Mouse (Mus musculus) heart, embryonic 13.5 days (tissue): Measurements from ENCODE around the gene Adap2. TPM values are rescaled to one million over a fixed set of nuclear protein-coding genes. Genes with fewer than 3 reads are reported as not detected.
"Not testable (repeated sequence)": the region's sequence is repeated elsewhere in the genome, so short reads cannot be mapped to it uniquely, and the experiment has no call there.

Source experiments
- ATAC-seq: fragments of 200-750 bp; cut with Nextera tagmentation; 2 replicates; pipeline ENCODE4 v1.8.0; 2017; ENCODE audit warnings: moderate TSS enrichment; ENCODE audit not compliant: insufficient number of reproducible peaks, low FRiP score, low TSS enrichment; ENCODE audit errors: extremely low read depth
- H3K27ac ChIP-seq: fragments of 300-500 bp; sonication (generic); replicated peaks from 2 replicates; pipeline ENCODE4 v1.5.1; 2015; ENCODE audit warnings: moderate library complexity, mild to moderate bottlenecking, inconsistent platforms
- H3K27me3 ChIP-seq: fragments of 300-500 bp; sonication (generic); replicated peaks from 2 replicates; pipeline ENCODE4 v1.6.1; 2015; ENCODE audit warnings: mild to moderate bottlenecking, inconsistent platforms
- H3K36me3 ChIP-seq: fragments of 300-500 bp; sonication (generic); 2 replicates; pipeline ENCODE4 v1.6.1; 2015; ENCODE audit warnings: mild to moderate bottlenecking, inconsistent platforms
- H3K4me1 ChIP-seq: fragments of 300-500 bp; sonication (generic); 2 replicates; pipeline ENCODE4 v1.6.1; 2015; ENCODE audit warnings: inconsistent platforms
- H3K4me2 ChIP-seq: fragments of 300-500 bp; sonication (generic); 2 replicates; pipeline ENCODE4 v1.6.1; 2015; ENCODE audit warnings: inconsistent platforms, mild to moderate bottlenecking, moderate library complexity
- H3K4me3 ChIP-seq: fragments of 300-500 bp; sonication (generic); 2 replicates; pipeline ENCODE4 v1.5.1; 2015; ENCODE audit warnings: moderate library complexity, mild to moderate bottlenecking, inconsistent platforms
- H3K9ac ChIP-seq: fragments of 300-500 bp; sonication (generic); 2 replicates; pipeline ENCODE4 v1.6.1; 2015; ENCODE audit warnings: inconsistent platforms, mild to moderate bottlenecking, moderate library complexity
- H3K9me3 ChIP-seq: fragments of 300-500 bp; sonication (generic); 2 replicates; pipeline ENCODE4 v1.6.1; 2016; ENCODE audit warnings: inconsistent platforms
- WGBS: fragments of 180-500 bp; shearing (Covaris S2); methylation state at CpG from one replicate; pipeline ENCODE4 v1.1.7; 2015; ENCODE audit warnings: mixed read lengths; 5-methylcytosine and 5-hydroxymethylcytosine counted together
- polyA plus RNA-seq: library from polyadenylated mRNA; unstranded; fragments of >200 nt; fragmentation: Nextera tagmentation; extraction: Ambion mirVana; gene quantifications from 2 replicates; pipeline ENCODE4 v1.2.1, GENCODE M21; 2015

The Adap2 gene
- polyA plus RNA-seq, 1 experiment from 2014 or later = 1.2 TPM

DNA sequence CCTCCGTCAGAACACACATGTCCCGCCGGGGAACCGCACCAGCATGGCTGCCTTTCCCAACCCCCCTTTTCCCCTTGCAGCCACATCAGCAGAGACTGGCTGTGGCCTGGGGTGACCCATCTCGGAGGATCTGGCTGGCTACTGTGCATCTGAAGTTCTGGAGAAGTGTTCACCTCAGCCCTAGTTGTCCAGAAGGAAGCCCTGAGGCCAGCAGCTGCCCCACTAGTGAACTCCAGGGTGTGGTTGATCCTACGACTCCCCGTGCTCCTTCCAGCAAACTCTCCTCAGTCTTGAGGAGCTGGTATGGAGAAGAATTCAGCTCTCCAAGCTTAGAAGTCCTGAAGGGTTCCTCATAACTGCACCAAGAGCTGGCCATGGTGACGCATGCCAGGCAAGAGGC is 24.4 kb downstream of the Adap2 start:
- H3K9me3 ChIP-seq = no peaks in the 10 kb centered on the region
- H3K4me2 ChIP-seq = no peak overlapping the region
- H3K36me3 ChIP-seq = no peaks in the 10 kb centered on the region
- 82% methylated on average over 8 of the region's 8 CpGs for WGBS
- peaks cover 13% of the 10 kb centered on the region for H3K4me1 ChIP-seq
- H3K27ac ChIP-seq = no peak overlapping the region
- H3K4me3 ChIP-seq = no peak overlapping the region
- ATAC-seq = no peak
- no peak overlapping the region for H3K9ac ChIP-seq
- no peaks in the 10 kb centered on the region for H3K27me3 ChIP-seq

DNA sequence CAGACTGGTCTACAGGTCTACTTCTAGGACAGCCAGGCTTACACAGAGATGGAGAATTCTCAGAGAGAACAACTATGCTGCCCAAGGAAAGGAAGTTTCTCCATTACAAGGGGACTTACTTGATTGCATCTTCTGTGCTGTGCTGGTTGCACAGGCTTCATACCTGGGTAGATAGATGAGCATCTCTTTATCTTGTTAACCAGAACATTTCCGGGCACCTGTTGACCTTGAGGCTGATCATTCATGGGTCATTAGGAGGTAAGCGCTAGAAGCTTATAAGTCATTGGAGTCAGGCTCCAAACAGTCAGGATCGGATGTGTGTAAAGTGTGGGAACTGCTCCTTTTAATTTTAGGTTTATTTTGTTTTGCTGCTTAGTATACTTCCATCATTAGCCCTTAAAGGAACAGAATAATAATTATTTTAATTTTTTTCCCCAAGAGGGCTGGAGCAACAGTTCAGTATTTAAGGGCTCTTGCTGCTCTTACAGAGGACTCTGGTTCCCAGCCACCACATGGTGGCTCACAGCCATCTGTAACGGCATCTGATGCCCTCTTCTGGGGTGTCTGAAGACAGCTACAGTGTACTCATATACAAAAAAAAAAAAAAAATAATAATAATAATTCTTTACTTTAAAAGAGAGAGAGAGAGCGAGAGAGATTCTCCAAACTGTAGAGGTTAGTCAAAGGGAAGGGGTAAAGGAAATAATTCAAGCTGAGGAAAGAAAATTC is 27.3 kb downstream of the Adap2 start:
- no peak overlapping the region for H3K9ac ChIP-seq
- H3K9me3 ChIP-seq = no peaks in the 10 kb centered on the region
- no peaks in the 10 kb centered on the region for H3K27me3 ChIP-seq
- WGBS = 67% methylated on average over 5 of the region's 5 CpGs
- H3K36me3 ChIP-seq = no peaks in the 10 kb centered on the region
- ATAC-seq = no peak
- no peak overlapping the region for H3K4me3 ChIP-seq
- H3K4me1 ChIP-seq = peaks cover 26% of the 10 kb centered on the region
- no peak overlapping the region for H3K4me2 ChIP-seq
- H3K27ac ChIP-seq = no peak overlapping the region

DNA sequence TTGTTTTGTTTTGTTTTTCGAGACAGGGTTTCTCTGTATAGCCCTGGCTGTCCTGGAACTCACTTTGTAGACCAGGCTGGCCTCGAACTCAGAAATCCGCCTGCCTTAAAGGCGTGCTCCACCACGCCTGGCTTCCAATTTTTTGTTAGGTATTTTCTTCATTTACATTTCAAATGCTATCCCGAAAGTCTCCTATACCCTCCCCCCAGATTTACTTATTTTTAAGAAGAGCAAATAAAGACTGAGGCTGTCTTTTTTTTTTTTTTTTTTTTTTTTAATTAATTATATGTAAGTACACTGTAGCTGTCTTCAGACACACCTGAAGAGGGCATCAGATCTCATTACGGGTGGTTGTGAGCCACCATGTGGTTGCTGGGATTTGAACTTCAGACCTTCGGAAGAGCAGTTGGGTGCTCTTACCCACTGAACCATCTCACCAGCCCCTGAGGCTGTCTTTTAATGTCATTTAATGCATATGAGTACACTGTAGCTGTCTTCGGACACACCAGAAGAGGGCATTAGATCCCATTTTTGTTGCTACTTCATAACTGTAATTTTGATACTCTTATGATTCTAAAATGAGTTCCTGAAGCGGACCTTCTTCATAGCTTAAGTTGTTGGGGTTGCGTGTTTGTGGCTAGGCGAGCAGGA is 29.3 kb downstream of the Adap2 start:
- ATAC-seq, H3K9me3 ChIP-seq, H3K36me3 ChIP-seq, H3K27me3 ChIP-seq: not testable (repeated sequence)
- H3K4me3 ChIP-seq = peak overlapping the region; percentile 83
- H3K9ac ChIP-seq = peak overlapping the region; percentile 94
- H3K4me2 ChIP-seq = peak overlapping the region; percentile 76
- H3K27ac ChIP-seq = peak overlapping the region; percentile 86
- WGBS = 42% methylated on average over 12 of the region's 12 CpGs
- peaks cover 13% of the 10 kb centered on the region for H3K4me1 ChIP-seq

DNA sequence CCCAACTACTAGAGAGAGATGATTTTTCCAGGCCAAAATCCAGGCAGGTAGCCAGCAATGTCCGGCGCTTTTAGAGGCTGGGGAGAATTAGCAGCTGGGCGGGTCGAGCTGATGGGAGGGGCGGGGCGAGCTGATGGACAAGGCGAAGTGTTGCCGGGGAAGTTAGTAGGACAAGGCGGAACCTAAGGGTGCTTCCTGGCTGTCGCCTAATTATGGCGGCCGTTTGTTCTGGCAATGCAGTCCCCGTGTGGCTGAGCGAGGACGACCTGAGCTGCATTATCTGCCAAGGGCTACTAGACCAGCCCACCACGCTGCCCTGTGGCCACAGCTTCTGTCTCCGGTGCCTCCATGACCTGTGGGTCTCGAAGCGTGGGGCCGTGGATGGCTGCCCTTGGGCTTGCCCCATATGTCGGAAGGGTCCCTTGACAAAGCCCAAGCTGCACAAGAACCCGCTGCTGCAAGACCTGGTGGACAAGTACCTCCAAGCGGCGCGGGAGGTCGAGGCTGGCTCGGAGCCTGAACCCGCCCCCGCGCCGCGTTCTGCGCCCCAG is 29.9 kb downstream of the Adap2 start, which contains the start of gene Rnf135:
Gene Rnf135 (plus strand): TSS at position 147 of the 551 bp plus-strand sequence.
- Histone ChIP-seq H3K4me3 (peak within 1 kb of the TSS; percentile 83), H3K4me2 (peak within 1 kb of the TSS; percentile 76), H3K9me3 (no peaks in the 10 kb centered on the region), H3K4me1 (peaks cover 13% of the 10 kb centered on the region), H3K27me3 (no peaks in the 10 kb centered on the region), H3K9ac (peak within 1 kb of the TSS; percentile 94), H3K36me3 (no peaks in the 10 kb centered on the region), H3K27ac (peak within 1 kb of the TSS; percentile 86)
- peak; percentile 78 for ATAC-seq
- 1% methylated on average over 33 of the region's 33 CpGs for WGBS

DNA sequence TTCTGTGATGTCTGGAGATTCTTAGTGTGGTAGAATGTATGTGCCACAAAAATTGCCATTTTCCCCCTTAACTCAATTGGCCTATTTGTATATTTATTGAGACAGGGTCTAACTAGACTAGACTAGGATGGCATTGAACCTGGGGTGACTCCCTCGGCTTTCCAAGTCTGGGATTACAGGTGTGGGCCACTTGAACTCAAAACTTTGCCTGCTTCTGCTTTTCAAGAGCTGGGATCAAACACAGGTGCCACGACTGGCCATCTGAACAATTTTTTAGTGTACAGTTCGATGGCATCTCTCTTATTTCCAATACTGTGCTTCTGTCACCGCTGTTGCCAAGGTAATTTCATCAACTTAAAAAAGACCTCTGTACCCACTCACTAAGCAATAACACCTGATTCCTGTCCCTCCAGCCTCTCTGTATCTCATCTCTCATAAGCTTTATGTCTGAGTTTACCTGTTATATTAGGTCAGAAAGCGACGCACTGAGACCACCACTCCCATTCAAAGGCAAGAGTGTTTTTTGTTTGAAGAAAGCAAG is 30.7 kb downstream of the Adap2 start:
- WGBS = 83% methylated on average over 6 of the region's 6 CpGs
- Histone ChIP-seq H3K9ac (peak overlapping the region; percentile 94), H3K27me3 (no peaks in the 10 kb centered on the region), H3K36me3 (peaks cover 6% of the 10 kb centered on the region), H3K4me3 (peak overlapping the region; percentile 83), H3K4me2 (peak overlapping the region; percentile 76), H3K27ac (peak overlapping the region; percentile 86; the same call in 1 of the 2 replicates), H3K4me1 (peaks cover 13% of the 10 kb centered on the region), H3K9me3 (no peaks in the 10 kb centered on the region)
- no peak for ATAC-seq

DNA sequence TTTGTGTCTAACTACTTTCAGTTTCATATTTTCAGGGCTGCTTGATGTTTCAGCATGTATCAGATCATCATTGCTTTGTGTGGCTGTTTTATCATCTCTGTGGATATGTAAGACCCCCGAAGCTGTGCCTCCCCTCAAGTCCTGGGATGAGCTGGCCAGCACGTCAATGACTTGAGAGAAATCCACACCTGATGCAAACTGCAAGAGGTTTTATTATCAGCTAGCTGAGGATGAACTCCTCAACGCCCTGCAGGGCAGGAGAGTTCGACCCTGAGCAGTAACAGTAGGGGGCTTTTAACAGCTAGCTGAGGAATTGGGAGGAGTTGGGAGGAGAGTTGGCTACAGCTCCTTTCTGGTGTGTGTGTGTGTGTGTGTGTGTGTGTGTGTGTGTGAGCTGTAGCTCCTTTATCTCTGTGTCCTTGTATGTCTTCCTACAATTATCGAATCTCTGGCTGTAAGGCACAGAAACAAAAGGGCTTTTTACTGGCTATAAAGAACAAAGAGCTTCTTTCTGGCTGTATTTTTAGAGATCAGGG is 31.6 kb downstream of the Adap2 start:
- not testable (repeated sequence) for H3K4me3 ChIP-seq, ATAC-seq, H3K9me3 ChIP-seq, H3K27ac ChIP-seq, H3K27me3 ChIP-seq, H3K9ac ChIP-seq
- Histone ChIP-seq H3K4me2 (peak overlapping the region; percentile 76), H3K4me1 (peaks cover 13% of the 10 kb centered on the region), H3K36me3 (peaks cover 13% of the 10 kb centered on the region)
- 59% methylated on average over 5 of the region's 5 CpGs for WGBS

DNA sequence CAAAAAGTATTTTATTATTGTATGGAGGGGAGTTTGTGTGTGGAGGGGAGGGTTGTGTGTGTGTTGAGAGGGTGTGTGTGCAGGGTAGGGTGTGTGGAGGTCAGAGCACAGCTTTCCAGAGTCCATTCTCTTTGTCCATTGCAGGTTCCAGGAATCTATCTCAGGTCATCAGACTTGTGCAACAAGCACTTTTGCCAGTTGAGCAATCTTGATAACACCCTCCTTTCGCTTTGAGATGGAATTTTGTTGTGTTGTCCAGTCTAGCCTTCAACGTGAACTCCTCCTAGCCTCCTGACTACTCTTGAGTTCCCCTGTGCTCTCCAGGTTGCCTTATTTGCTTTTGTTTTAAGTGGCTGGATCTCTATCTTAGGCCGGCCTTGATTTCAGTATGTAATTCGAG is 36.4 kb downstream of the Adap2 start:
- no peak overlapping the region for H3K9ac ChIP-seq
- peaks cover 55% of the 10 kb centered on the region for H3K36me3 ChIP-seq
- no peak overlapping the region for H3K4me2 ChIP-seq
- no peaks in the 10 kb centered on the region for H3K27me3 ChIP-seq
- no peaks in the 10 kb centered on the region for H3K9me3 ChIP-seq
- WGBS = 70% methylated on average over 4 of the region's 4 CpGs
- H3K4me1 ChIP-seq = peaks cover 3% of the 10 kb centered on the region
- no peak for ATAC-seq
- no peak overlapping the region for H3K27ac ChIP-seq
- H3K4me3 ChIP-seq = no peak overlapping the region

DNA sequence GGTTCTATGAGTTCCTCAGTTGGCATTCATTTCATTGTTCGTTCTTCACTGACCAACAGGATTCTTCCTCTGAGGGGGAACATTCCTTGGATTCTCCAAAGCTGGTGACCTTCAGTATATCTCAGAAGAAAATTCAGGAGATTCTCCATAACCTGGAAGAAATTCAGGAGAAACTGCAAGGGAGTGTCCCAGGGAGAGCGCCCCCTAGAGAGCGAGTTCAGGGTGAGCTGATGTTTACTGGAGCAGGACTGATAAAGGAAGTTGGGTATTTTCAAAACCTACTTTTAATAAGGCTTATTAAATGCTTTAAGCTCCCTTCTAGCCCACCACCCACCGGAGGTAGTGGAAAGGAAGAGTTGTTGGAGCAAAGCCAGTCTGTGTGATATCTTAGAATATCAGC is 39.9 kb downstream of the Adap2 start:
- H3K36me3 ChIP-seq = peaks cover 73% of the 10 kb centered on the region
- WGBS = 61% methylated on average over 4 of the region's 4 CpGs

DNA sequence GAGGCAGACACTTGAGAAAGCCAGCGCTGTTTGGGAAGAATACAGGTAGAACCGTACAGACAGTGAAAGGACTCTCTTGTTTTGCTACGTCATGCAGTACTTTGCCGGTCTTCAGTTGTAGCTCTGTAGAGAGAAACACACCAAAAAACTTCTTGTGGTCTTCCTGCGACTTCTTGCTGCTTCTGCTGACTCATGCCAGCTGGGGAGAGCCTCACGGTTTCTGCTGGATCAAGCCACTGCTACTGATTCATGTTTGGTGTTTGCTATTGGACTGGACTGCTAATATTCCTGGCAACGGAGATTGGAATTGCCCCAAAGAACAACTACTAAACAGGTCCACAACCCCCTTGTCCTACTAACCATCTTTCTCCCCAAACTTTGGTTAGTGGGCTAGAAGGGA is 42.4 kb downstream of the Adap2 start:
- no peaks in the 10 kb centered on the region for H3K9me3 ChIP-seq
- H3K36me3 ChIP-seq = peaks cover 64% of the 10 kb centered on the region
- no peak overlapping the region for H3K27ac ChIP-seq
- H3K4me2 ChIP-seq = no peak overlapping the region
- H3K9ac ChIP-seq = no peak overlapping the region
- no peak overlapping the region for H3K4me3 ChIP-seq
- WGBS = 83% methylated on average over 7 of the region's 7 CpGs
- no peak for ATAC-seq
- no peaks in the 10 kb centered on the region for H3K27me3 ChIP-seq
- H3K4me1 ChIP-seq = no peaks in the 10 kb centered on the region

More for the DNA sequence above, 39.9 kb downstream of the Adap2 start:
- no peak overlapping the region for H3K4me2 ChIP-seq
- ATAC-seq = no peak
- H3K4me3 ChIP-seq = no peak overlapping the region
- no peak overlapping the region for H3K27ac ChIP-seq
- H3K4me1 ChIP-seq = no peaks in the 10 kb centered on the region
- H3K9ac ChIP-seq = no peak overlapping the region
- H3K9me3 ChIP-seq = no peaks in the 10 kb centered on the region
- H3K27me3 ChIP-seq = no peaks in the 10 kb centered on the region

DNA sequence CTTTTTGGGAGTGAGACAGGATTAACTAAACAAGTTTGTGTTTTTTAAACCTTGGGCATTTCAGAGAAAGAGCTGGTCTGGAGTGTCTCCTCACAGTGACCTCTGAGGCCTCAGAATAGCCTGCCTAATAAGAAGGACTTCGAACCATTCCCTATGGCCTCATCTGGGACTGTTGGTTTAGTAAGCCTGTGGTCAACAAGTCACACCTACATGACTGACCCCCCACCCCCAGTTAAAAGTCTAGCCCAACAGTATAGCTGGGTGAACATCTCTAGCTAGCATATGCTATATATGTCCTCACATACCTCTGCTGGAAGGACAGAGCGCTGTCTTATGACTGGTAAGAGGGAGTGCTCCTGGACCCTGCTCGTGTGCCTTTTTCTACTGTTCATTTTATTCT is 45.4 kb downstream of the Adap2 start:
- Histone ChIP-seq H3K4me1 (no peaks in the 10 kb centered on the region), H3K4me2 (no peak overlapping the region), H3K9me3 (no peaks in the 10 kb centered on the region), H3K9ac (no peak overlapping the region), H3K27ac (no peak overlapping the region), H3K4me3 (no peak overlapping the region), H3K36me3 (peaks cover 39% of the 10 kb centered on the region), H3K27me3 (no peaks in the 10 kb centered on the region)
- no peak for ATAC-seq
- WGBS = 87% methylated on average over 3 of the region's 3 CpGs

DNA sequence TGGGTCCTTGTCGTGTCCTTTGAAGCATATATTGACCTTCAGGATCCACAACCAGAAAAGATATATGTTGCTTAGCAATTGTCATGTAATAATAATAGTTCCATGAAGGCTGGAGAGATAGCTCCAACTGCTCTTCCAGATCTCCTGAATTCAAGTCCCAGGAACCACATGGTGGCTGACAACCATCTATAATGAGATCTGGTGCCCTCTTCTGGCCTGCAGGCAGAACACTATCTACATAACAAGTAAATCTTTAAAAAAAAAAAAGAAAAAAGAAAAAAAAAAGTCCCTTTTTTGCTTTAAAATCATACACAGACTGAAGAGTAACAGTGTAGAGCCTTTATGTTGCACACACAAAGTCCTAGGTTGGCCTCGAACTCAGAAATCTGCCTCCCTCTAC is 45.9 kb downstream of the Adap2 start:
- H3K36me3 ChIP-seq = peaks cover 35% of the 10 kb centered on the region
- no peak overlapping the region for H3K4me2 ChIP-seq
- H3K4me3 ChIP-seq = no peak overlapping the region
- no peak overlapping the region for H3K9ac ChIP-seq
- no peaks in the 10 kb centered on the region for H3K9me3 ChIP-seq
- H3K4me1 ChIP-seq = no peaks in the 10 kb centered on the region
- no peak for ATAC-seq
- WGBS = 95% methylated on average over 2 of the region's 2 CpGs
- H3K27ac ChIP-seq = no peak overlapping the region
- H3K27me3 ChIP-seq = no peaks in the 10 kb centered on the region
